Mouse (Mus musculus) liver, embryonic 13.5 days (tissue): Measurements from ENCODE around the gene Zfp541. TPM values are rescaled to one million over a fixed set of nuclear protein-coding genes. Genes with fewer than 3 reads are reported as not detected.

Source experiments
- ATAC-seq: fragments of 200-750 bp; cut with Nextera tagmentation; 2 replicates; pipeline ENCODE4 v1.8.0; 2017; ENCODE audit warnings: low read depth, mild to moderate bottlenecking, moderate number of reproducible peaks, moderate library complexity
- DNase-seq: peaks from one replicate; pipeline ENCODE4 v3.0.0; 2022
- H3K27ac ChIP-seq: fragments of 300-500 bp; sonication (generic); 2 replicates; pipeline ENCODE4 v1.5.1; 2015; ENCODE audit warnings: moderate library complexity, mild to moderate bottlenecking, inconsistent platforms
- H3K27me3 ChIP-seq: fragments of 300-500 bp; sonication (generic); 2 replicates; pipeline ENCODE4 v1.6.1; 2015; ENCODE audit warnings: mild to moderate bottlenecking, inconsistent platforms
- H3K36me3 ChIP-seq: fragments of 300-500 bp; sonication (generic); 2 replicates; pipeline ENCODE4 v1.6.1; 2015; ENCODE audit warnings: mild to moderate bottlenecking, inconsistent platforms
- H3K4me1 ChIP-seq: fragments of 300-500 bp; sonication (generic); replicated peaks from 2 replicates; pipeline ENCODE4 v1.6.1; 2015; ENCODE audit warnings: inconsistent platforms
- H3K4me2 ChIP-seq: fragments of 300-500 bp; sonication (generic); 2 replicates; pipeline ENCODE4 v1.6.1; 2015; ENCODE audit warnings: inconsistent platforms, mild to moderate bottlenecking, moderate library complexity
- H3K4me3 ChIP-seq: fragments of 300-500 bp; sonication (generic); replicated peaks from 2 replicates; pipeline ENCODE4 v1.5.1; 2015; ENCODE audit warnings: mild to moderate bottlenecking, inconsistent platforms
- H3K9ac ChIP-seq: fragments of 300-500 bp; sonication (generic); 2 replicates; pipeline ENCODE4 v1.6.1; 2015; ENCODE audit warnings: mild to moderate bottlenecking, inconsistent platforms
- H3K9me3 ChIP-seq: fragments of 300-500 bp; sonication (generic); replicated peaks from 2 replicates; pipeline ENCODE4 v1.6.1; 2016; ENCODE audit warnings: inconsistent platforms
- WGBS: fragments of 180-500 bp; shearing (Covaris S2); methylation state at CpG from one replicate; pipeline ENCODE4 v1.1.7; 2015; ENCODE audit not compliant: insufficient replicate concordance; 5-methylcytosine and 5-hydroxymethylcytosine counted together
- polyA plus RNA-seq: library from polyadenylated mRNA; unstranded; fragments of >200 nt; fragmentation: Nextera tagmentation; extraction: Ambion mirVana; gene quantifications from 2 replicates; pipeline ENCODE4 v1.2.1, GENCODE M21; 2015

Zfp541 gene
- polyA plus RNA-seq, 1 experiment from 2014 or later: not detected

DNA sequence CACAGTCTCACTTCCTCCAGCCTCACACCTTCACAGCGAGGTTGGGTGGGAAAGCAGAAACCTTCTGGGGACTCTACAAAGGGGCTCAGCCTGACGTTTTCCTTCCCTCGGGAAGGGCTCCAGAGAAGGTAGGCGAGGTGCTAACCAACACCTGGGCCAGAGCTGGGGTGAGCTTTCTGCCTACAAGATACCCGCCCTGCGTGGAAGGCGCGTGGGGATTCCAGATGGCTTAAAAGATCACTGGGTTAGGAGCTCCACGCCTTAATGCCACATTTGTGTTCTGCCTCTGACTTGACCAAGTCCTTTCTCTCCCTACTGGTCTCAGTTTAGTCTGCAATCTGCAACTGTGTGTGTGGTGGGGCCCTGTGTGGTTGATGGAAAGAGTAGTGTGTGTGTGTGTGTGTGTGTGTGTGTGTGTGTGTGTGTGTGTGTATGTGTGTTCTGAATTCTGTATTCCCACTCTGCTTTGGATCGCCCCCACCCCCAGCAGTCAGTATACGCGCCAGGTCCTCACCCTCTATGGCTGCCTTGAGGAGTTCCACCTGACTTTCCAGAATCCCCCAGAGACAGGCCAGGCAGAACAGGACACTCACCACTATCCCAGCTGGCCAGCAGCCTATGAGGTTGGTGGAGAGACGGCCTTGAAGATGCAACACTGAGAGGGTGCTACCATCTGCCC, 69.5 kb downstream of the Zfp541 start:
- no peak overlapping the region for H3K27ac ChIP-seq
- 33% methylated on average over 13 of the region's 13 CpGs for WGBS

DNA sequence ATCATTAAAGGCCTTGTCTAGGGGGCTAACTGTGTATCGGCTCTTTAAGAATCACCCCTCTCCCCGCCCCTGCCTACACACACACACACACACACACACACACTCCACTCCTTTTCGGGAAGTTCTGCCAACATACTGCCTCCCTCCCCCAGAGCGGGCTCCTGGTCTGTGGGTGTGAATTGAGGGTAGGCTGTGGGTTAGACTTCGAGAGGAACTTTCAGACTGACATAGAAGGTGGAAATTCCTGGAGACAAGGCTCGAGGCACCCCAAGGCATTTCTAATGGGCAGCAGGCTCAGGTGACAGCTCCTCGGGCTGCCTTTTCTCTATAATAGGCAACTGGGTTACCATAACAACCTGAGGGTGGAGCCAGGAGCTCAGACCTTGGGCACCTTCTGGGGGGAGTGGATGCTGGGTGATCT, 70.6 kb downstream of the Zfp541 start:
- Histone ChIP-seq H3K9me3 (no peaks in the 10 kb centered on the region), H3K27ac (no peak overlapping the region), H3K4me3 (no peak overlapping the region), H3K27me3 (peaks cover 45% of the 10 kb centered on the region), H3K9ac (no peak overlapping the region), H3K4me1 (peaks cover 12% of the 10 kb centered on the region), H3K4me2 (no peak overlapping the region), H3K36me3 (no peaks in the 10 kb centered on the region)
- ATAC-seq (no peak), DNase-seq (no peak)
- 13% methylated on average over 7 of the region's 7 CpGs for WGBS

More for the DNA sequence above, 69.5 kb downstream of the Zfp541 start:
- H3K4me1 ChIP-seq: peaks cover 12% of the 10 kb centered on the region
- no peak overlapping the region for H3K4me3 ChIP-seq
- DNase-seq: no peak
- peaks cover 45% of the 10 kb centered on the region for H3K27me3 ChIP-seq
- H3K4me2 ChIP-seq: no peak overlapping the region
- H3K9ac ChIP-seq: no peak overlapping the region
- no peaks in the 10 kb centered on the region for H3K9me3 ChIP-seq
- ATAC-seq: no peak
- H3K36me3 ChIP-seq: no peaks in the 10 kb centered on the region

DNA sequence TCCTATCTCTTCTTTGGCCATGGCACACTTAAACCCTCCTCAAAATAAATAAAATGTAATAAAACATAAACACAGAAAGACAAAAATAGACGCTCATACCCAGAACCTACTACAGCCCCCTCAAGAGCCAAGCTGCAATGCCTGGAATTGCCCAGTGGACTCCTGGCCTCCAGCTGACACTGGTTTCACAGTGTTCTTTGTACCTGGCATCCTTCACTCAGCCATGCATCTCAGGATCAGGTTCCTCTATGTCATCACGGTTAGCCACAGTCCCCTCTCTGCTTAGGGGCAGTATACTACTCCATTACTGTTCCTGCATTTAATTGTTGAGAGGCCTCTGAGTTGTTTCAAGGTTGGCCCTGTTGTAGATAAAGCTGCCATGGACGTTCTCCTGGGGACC, 71.3 kb downstream of the Zfp541 start:
- H3K9me3 ChIP-seq: no peaks in the 10 kb centered on the region
- ATAC-seq (no peak), DNase-seq (no peak)
- H3K9ac ChIP-seq: no peak overlapping the region
- no peaks in the 10 kb centered on the region for H3K36me3 ChIP-seq
- no peak overlapping the region for H3K4me2 ChIP-seq
- no peak overlapping the region for H3K4me3 ChIP-seq
- no peak overlapping the region for H3K27ac ChIP-seq
- WGBS: 41% methylated on average over 3 of the region's 3 CpGs
- H3K27me3 ChIP-seq: peaks cover 45% of the 10 kb centered on the region
- peaks cover 12% of the 10 kb centered on the region for H3K4me1 ChIP-seq

DNA sequence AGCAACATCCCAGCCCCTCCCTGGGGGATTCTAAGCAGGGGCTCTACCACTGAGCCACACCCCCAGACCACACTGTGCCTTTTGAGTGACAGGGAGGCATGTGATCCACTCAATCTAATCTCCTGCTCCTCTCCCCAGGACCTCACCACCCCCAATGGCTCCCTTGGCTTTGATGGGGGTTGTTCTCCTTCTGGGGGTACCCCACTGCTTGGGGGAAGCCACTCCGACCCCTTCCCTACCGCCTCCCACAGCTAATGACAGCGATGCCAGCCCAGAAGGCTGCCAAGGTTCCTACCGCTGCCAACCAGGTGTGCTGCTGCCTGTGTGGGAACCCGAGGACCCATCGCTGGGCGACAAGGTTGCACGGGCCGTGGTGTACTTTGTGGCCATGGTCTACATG, 72.1 kb downstream of the Zfp541 start:
- peaks cover 12% of the 10 kb centered on the region for H3K4me1 ChIP-seq
- 74% methylated on average over 9 of the region's 9 CpGs for WGBS
- H3K9me3 ChIP-seq: no peaks in the 10 kb centered on the region

DNA sequence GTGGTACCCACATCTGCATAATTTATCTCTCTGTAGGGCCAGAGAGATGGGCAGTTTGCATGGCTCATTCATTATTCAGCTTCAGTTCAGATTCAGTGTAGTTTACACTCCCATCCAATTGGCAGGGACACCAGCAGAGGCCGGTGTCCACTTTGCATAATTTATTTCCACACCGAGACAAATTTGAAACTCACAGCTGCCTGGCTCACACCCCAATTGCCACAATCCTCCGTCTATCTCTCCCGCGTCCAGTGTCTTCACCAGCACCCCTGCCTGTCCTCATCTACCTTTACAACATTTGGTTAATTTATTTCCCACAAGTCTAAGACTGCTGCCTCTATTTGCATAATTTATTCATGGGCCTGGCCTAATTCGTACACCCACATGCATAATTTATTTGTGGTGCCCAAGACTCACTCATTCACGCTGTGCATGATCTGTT, 73.4 kb downstream of the Zfp541 start:
- no peak overlapping the region for H3K27ac ChIP-seq
- peaks cover 5% of the 10 kb centered on the region; the same call in 1 of the 2 replicates for H3K4me1 ChIP-seq
- H3K9me3 ChIP-seq: no peaks in the 10 kb centered on the region
- no peaks in the 10 kb centered on the region for H3K36me3 ChIP-seq
- H3K4me2 ChIP-seq: no peak overlapping the region
- DNase-seq (no peak), ATAC-seq (no peak)
- no peak overlapping the region for H3K9ac ChIP-seq
- no peak overlapping the region for H3K4me3 ChIP-seq
- H3K27me3 ChIP-seq: peaks cover 38% of the 10 kb centered on the region
- 51% methylated on average over 7 of the region's 7 CpGs for WGBS

More for the DNA sequence above, 72.1 kb downstream of the Zfp541 start:
- ATAC-seq (no peak), DNase-seq (no peak)
- H3K4me3 ChIP-seq: no peak overlapping the region
- H3K27ac ChIP-seq: no peak overlapping the region
- H3K27me3 ChIP-seq: peaks cover 45% of the 10 kb centered on the region
- no peak overlapping the region for H3K4me2 ChIP-seq
- H3K36me3 ChIP-seq: no peaks in the 10 kb centered on the region
- no peak overlapping the region for H3K9ac ChIP-seq

Other genes starting within 250 kb of the Zfp541 start
- not detected in 2 replicates for gene Obox6, start 222.1 kb upstream of the Zfp541 start, polyA plus RNA-seq
- gene Crx, start 181.8 kb upstream of the Zfp541 start, polyA plus RNA-seq: not detected in 2 replicates
- not detected in 2 replicates for gene Crxos, start 179.2 kb upstream of the Zfp541 start, polyA plus RNA-seq
- 368 and 374 TPM in 2 replicates for gene Selenow, start 139.4 kb upstream of the Zfp541 start, polyA plus RNA-seq
- 122 and 132 TPM in 2 replicates for gene Nop53, start 115.7 kb upstream of the Zfp541 start, polyA plus RNA-seq
- gene Ehd2, start 94.2 kb upstream of the Zfp541 start, polyA plus RNA-seq: 3.9 and 4.6 TPM in 2 replicates
- 1.4 TPM in 2 replicates for gene Bicra, start 13.9 kb upstream of the Zfp541 start, polyA plus RNA-seq
- gene Napa, start 36.6 kb downstream of the Zfp541 start, polyA plus RNA-seq: 159 and 165 TPM in 2 replicates
- 11.1 and 11.5 TPM in 2 replicates for gene Kptn, start 58.1 kb downstream of the Zfp541 start, polyA plus RNA-seq
- gene Slc8a2, start 68.0 kb downstream of the Zfp541 start, polyA plus RNA-seq: not detected in 2 replicates
- 2.1 and 2.3 TPM in 2 replicates for gene Meis3, start 113.3 kb downstream of the Zfp541 start, polyA plus RNA-seq
- 6.0 and 6.4 TPM in 2 replicates for gene Dhx34, start 160.2 kb downstream of the Zfp541 start, polyA plus RNA-seq
- 0.72 and 0.77 TPM in 2 replicates for gene C5ar2, start 182.3 kb downstream of the Zfp541 start, polyA plus RNA-seq
- 1.4 TPM in 2 replicates for gene C5ar1, start 197.7 kb downstream of the Zfp541 start, polyA plus RNA-seq
- gene Inafm1, start 211.8 kb downstream of the Zfp541 start, polyA plus RNA-seq: 3.9 and 4.4 TPM in 2 replicates
- gene Ccdc9, start 225.0 kb downstream of the Zfp541 start, polyA plus RNA-seq: 12.6 and 17.5 TPM in 2 replicates
- gene Bbc3, start 246.6 kb downstream of the Zfp541 start, polyA plus RNA-seq: 4.1 and 4.5 TPM in 2 replicates